Mouse (Mus musculus): ENCODE measurements around the gene Cyp2b19.

DNA sequence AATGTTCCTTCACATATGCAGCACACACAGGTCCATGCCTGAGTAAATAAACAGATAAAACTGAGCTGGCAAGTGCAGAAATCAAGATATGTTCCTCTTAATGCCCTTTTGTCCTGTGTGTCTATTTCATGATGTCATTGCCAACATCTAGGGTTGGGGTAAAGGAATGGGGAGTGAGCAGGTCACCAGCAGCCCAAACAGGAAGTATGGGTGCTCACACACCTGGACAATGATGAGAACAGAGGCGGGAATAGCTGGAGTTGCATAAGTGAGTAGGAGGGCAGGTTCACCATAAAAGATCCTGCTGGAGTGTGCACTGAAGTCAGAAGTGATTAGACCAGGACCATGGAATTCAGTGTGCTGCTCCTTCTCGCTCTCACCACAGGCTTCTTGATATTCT lies at the start of gene Cyp2b19:
- TF ChIP-seq POLR2A (IDR thresholded peaks at IDR 0.05; ENCODE audit: control insufficient read depth, low read depth, low read length) = no peak
- no peak for TF ChIP-seq CTCF (IDR thresholded peaks at IDR 0.05; ENCODE audit: control insufficient read depth, insufficient read depth, insufficient replicate concordance, low read depth, low read length)
